In genomic region chr12:73324742-73325141, GRCm38 (mm10) we compare ENCODE assay signal across 8 mouse cellular contexts. TPM values are rescaled to one million over a fixed set of nuclear protein-coding genes. Genes with fewer than 3 reads are reported as not detected.
DNase-seq lines count a peak whose midpoint lies in the region.

No protein-coding gene starts in this region.

- intact Hi-C loops in heart, postnatal 14 days (cut with DNase I): loop anchor here (5.0 kb wide), 3 partner anchors 193 to 302 kb away; no protein-coding TSS in a partner anchor

- DNase-seq in cerebellum, postnatal 14 days: peak; percentile 21 to 22
- DNase-seq in cerebellum, postnatal 4 days (ENCODE audit: low spot score in 2 of 2): no peak
- DNase-seq in urinary bladder, postnatal 14 days (ENCODE audit: low spot score): peak; percentile 46
- DNase-seq in urinary bladder, postnatal 10 days (ENCODE audit: low spot score): no peak
- DNase-seq in heart, postnatal 14 days: peak; percentile 48 to 52
- DNase-seq in spleen, postnatal 36 days (ENCODE audit: low spot score in 2 of 2): no peak
- no peak for DNase-seq in left cerebral cortex, adult 8-10 months (ENCODE audit: low spot score in 2 of 2)
- DNase-seq in natural killer cell, adult 2 months (ENCODE audit: low spot score in 2 of 2): no peak

RNA-seq across cellular contexts. Expression of gene Slc38a6, which starts 38.2 kb away (rescaled TPM):
- total RNA-seq in heart, postnatal 14 days (2021): 1 to 10 TPM; 6.2 to 6.9 TPM
- total RNA-seq in left cerebral cortex, adult 8-10 months (2022): 10 to 100 TPM; 15.8 to 17.1 (median 16.6) TPM

RNA-seq across cellular contexts. Expression of gene Trmt5, which starts 38.2 kb away (rescaled TPM):
- total RNA-seq in heart, postnatal 14 days (2021): 10 to 100 TPM; 42.6 to 47.3 TPM
- 10 to 100 TPM; 11.2 to 16.5 (median 13.6) TPM for total RNA-seq in left cerebral cortex, adult 8-10 months (2022)

Comparison
In these comparisons a context has a peak if more than half of its experiments do, and no peak if none do; other contexts are left out.
1. DNase-seq: peak in cerebellum, postnatal 14 days (2 of 2), urinary bladder, postnatal 14 days (single experiment) and heart, postnatal 14 days (2 of 2); none in cerebellum, postnatal 4 days (0 of 2), urinary bladder, postnatal 10 days (single experiment), spleen, postnatal 36 days (0 of 2), left cerebral cortex, adult 8-10 months (0 of 2) and natural killer cell, adult 2 months (0 of 2).